Mouse (Mus musculus) neural tube, embryonic 11.5 days (tissue): ENCODE measurements around the gene Ttll8. TPM values are rescaled to one million over a fixed set of nuclear protein-coding genes. Genes with fewer than 3 reads are reported as not detected.

Experiments
- ATAC-seq: fragments of 200-750 bp; cut with Nextera tagmentation; 2 replicates; pipeline ENCODE4 v1.8.0; 2017; ENCODE audit warnings: moderate number of reproducible peaks, mild to moderate bottlenecking, moderate TSS enrichment, moderate library complexity; ENCODE audit not compliant: insufficient read depth, low FRiP score, low TSS enrichment
- DNase-seq: peaks from one replicate; pipeline ENCODE4 v3.0.0-alpha.2; 2015; ENCODE audit warnings: low spot score
- H3K27ac ChIP-seq: fragments of 300-500 bp; sonication (generic); 2 replicates; pipeline ENCODE4 v1.5.1; 2014; ENCODE audit warnings: low read depth, mild to moderate bottlenecking, low read length
- H3K27me3 ChIP-seq: fragments of 300-500 bp; sonication (generic); 2 replicates; pipeline ENCODE4 v1.6.1; 2014; ENCODE audit warnings: mild to moderate bottlenecking, low read length, mixed read lengths; ENCODE audit not compliant: control insufficient read depth, insufficient read depth
- H3K36me3 ChIP-seq: fragments of 300-500 bp; sonication (generic); 2 replicates; pipeline ENCODE4 v1.6.1; 2014; ENCODE audit warnings: mild to moderate bottlenecking, low read length, moderate library complexity, mixed read lengths; ENCODE audit not compliant: control insufficient read depth, insufficient read depth
- H3K4me1 ChIP-seq: fragments of 300-500 bp; sonication (generic); 2 replicates; pipeline ENCODE4 v1.6.1; 2014; ENCODE audit warnings: low read length, mixed read lengths; ENCODE audit not compliant: control insufficient read depth, insufficient read depth
- H3K4me2 ChIP-seq: fragments of 300-500 bp; sonication (generic); 2 replicates; pipeline ENCODE4 v1.6.1; 2014; ENCODE audit warnings: low read depth, mild to moderate bottlenecking, moderate library complexity
- H3K4me3 ChIP-seq: fragments of 300-500 bp; sonication (generic); 2 replicates; pipeline ENCODE4 v1.5.1; 2014; ENCODE audit warnings: low read depth, low read length
- H3K9ac ChIP-seq: fragments of 300-500 bp; sonication (generic); 2 replicates; pipeline ENCODE4 v1.6.1; 2014; ENCODE audit warnings: mild to moderate bottlenecking, low read length
- H3K9me3 ChIP-seq: fragments of 300-500 bp; sonication (generic); 2 replicates; pipeline ENCODE4 v1.6.1; 2016; ENCODE audit warnings: low read length; ENCODE audit not compliant: control insufficient read depth
- whole genome bisulfite sequencing: fragments of 180-500 bp; shearing (Covaris S2); extraction: QIAGEN DNeasy Blood & Tissue Kit; methylation state at CpG from one replicate; pipeline ENCODE4 v1.1.7; 2014; 5-methylcytosine and 5-hydroxymethylcytosine counted together
- polyA plus RNA-seq: library from polyadenylated mRNA; unstranded; fragments of >200 nt; fragmentation: Nextera tagmentation; extraction: Ambion mirVana; gene quantifications from 2 replicates; pipeline ENCODE4 v1.2.1, GENCODE M21; 2014

The Ttll8 gene
- polyA plus RNA-seq, 1 experiment from 2014 or later = not detected

GRCm38 (mm10) chr15:88917126-88917525 is 37.1 kb downstream of the Ttll8 start:
- DNase-seq = no peak
- Histone ChIP-seq H3K4me2 (no peak overlapping the region), H3K4me3 (no peak overlapping the region), H3K27me3 (no peaks in the 10 kb centered on the region), H3K9me3 (no peaks in the 10 kb centered on the region), H3K4me1 (no peaks in the 10 kb centered on the region), H3K9ac (no peak overlapping the region), H3K36me3 (no peaks in the 10 kb centered on the region), H3K27ac (no peak overlapping the region)
- no peak for ATAC-seq
- WGBS = 89% methylated on average over 8 of the region's 8 CpGs

GRCm38 (mm10) chr15:88916366-88916765 is 37.9 kb downstream of the Ttll8 start:
- no peak for DNase-seq
- H3K4me2 ChIP-seq = no peak overlapping the region
- no peak overlapping the region for H3K27ac ChIP-seq
- H3K9me3 ChIP-seq = no peaks in the 10 kb centered on the region
- H3K27me3 ChIP-seq = no peaks in the 10 kb centered on the region
- WGBS = 47% methylated on average over 3 of the region's 3 CpGs
- H3K36me3 ChIP-seq = no peaks in the 10 kb centered on the region
- ATAC-seq = no peak
- H3K9ac ChIP-seq = no peak overlapping the region
- H3K4me1 ChIP-seq = no peaks in the 10 kb centered on the region
- H3K4me3 ChIP-seq = no peak overlapping the region

- no peak overlapping the region for H3K4me3 ChIP-seq
- H3K4me1 ChIP-seq = no peaks in the 10 kb centered on the region
- H3K27ac ChIP-seq = no peak overlapping the region
- no peaks in the 10 kb centered on the region for H3K9me3 ChIP-seq
- no peak overlapping the region for H3K4me2 ChIP-seq
- H3K27me3 ChIP-seq = no peaks in the 10 kb centered on the region
- no peak overlapping the region for H3K9ac ChIP-seq
- DNase-seq (no peak), ATAC-seq (no peak)
- 93% methylated on average over 7 of the region's 7 CpGs for WGBS
- H3K36me3 ChIP-seq = no peaks in the 10 kb centered on the region
Observed at GRCm38 (mm10) chr15:88915046-88915445, 39.2 kb downstream of the Ttll8 start.

GRCm38 (mm10) chr15:88906347-88906746 is 47.9 kb downstream of the Ttll8 start:
- no peaks in the 10 kb centered on the region for H3K9me3 ChIP-seq
- no peak overlapping the region for H3K27ac ChIP-seq
- no peaks in the 10 kb centered on the region for H3K27me3 ChIP-seq
- H3K36me3 ChIP-seq = no peaks in the 10 kb centered on the region
- 79% methylated on average over 4 of the region's 4 CpGs for WGBS
- ATAC-seq (no peak), DNase-seq (no peak)
- H3K4me1 ChIP-seq = no peaks in the 10 kb centered on the region
- H3K4me3 ChIP-seq = no peak overlapping the region
- no peak overlapping the region for H3K9ac ChIP-seq
- no peak overlapping the region for H3K4me2 ChIP-seq

- DNase-seq = no peak
- 85% methylated on average over 14 of the region's 14 CpGs for WGBS
Observed at GRCm38 (mm10) chr15:88904056-88904811, 50.0 kb downstream of the Ttll8 start.

GRCm38 (mm10) chr15:88903086-88903485 is 51.1 kb downstream of the Ttll8 start:
- 68% methylated on average over 1 of the region's 1 CpGs for WGBS
- ATAC-seq = no peak
- no peak for DNase-seq
- Histone ChIP-seq H3K9ac (no peak overlapping the region), H3K9me3 (no peaks in the 10 kb centered on the region), H3K4me2 (no peak overlapping the region), H3K27ac (no peak overlapping the region), H3K4me1 (no peaks in the 10 kb centered on the region), H3K27me3 (no peaks in the 10 kb centered on the region), H3K36me3 (no peaks in the 10 kb centered on the region), H3K4me3 (no peak overlapping the region)

More at GRCm38 (mm10) chr15:88904056-88904811, 50.0 kb downstream of the Ttll8 start:
- no peak overlapping the region for H3K4me3 ChIP-seq
- H3K9me3 ChIP-seq = no peaks in the 10 kb centered on the region
- H3K9ac ChIP-seq = no peak overlapping the region
- ATAC-seq = no peak
- no peak overlapping the region for H3K4me2 ChIP-seq
- H3K36me3 ChIP-seq = no peaks in the 10 kb centered on the region
- no peak overlapping the region for H3K27ac ChIP-seq
- no peaks in the 10 kb centered on the region for H3K4me1 ChIP-seq
- no peaks in the 10 kb centered on the region for H3K27me3 ChIP-seq

GRCm38 (mm10) chr15:88902200-88902875 is 51.9 kb downstream of the Ttll8 start:
- H3K9ac ChIP-seq = no peak overlapping the region
- 89% methylated on average over 15 of the region's 15 CpGs for WGBS
- H3K27ac ChIP-seq = no peak overlapping the region
- no peaks in the 10 kb centered on the region for H3K27me3 ChIP-seq
- H3K9me3 ChIP-seq = no peaks in the 10 kb centered on the region
- H3K4me1 ChIP-seq = no peaks in the 10 kb centered on the region
- no peak overlapping the region for H3K4me3 ChIP-seq
- ATAC-seq (no peak), DNase-seq (no peak)
- H3K4me2 ChIP-seq = no peak overlapping the region
- no peaks in the 10 kb centered on the region for H3K36me3 ChIP-seq

GRCm38 (mm10) chr15:88896341-88896980 is 57.8 kb downstream of the Ttll8 start:
- Histone ChIP-seq H3K4me2 (no peak overlapping the region), H3K27ac (no peak overlapping the region), H3K9ac (no peak overlapping the region), H3K36me3 (no peaks in the 10 kb centered on the region), H3K9me3 (no peaks in the 10 kb centered on the region), H3K27me3 (peaks cover 3% of the 10 kb centered on the region; the same call in 1 of the 2 replicates), H3K4me3 (no peak overlapping the region), H3K4me1 (no peaks in the 10 kb centered on the region)
- DNase-seq (no peak), ATAC-seq (no peak)
- 87% methylated on average over 10 of the region's 10 CpGs for WGBS
